Mouse (Mus musculus): ENCODE measurements at regions not wholly inside any gene's neighbourhood (a gene's known extent, or its start where the extent isn't known, plus 50 kb on each side); places are given as distances from the start of the nearest gene placed in this dataset.

DNA sequence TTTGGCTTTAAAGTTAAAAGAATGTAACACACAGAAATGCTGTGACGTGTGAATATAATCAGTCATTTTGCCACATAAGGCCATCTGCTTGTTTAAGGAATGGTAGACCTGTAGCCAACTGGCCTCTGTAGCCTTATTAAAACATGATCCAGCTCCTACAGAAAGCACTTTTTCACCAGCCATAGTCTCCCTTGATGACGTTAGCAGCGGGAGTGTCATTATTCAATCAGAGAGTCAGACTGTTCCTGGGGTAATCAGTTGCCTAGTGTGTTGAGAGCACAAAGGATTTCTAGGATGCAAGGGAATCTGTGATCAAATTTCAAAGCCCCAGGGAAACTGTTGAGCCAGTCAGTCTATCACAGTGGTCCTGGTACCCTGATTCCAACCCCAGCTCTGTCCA is 260.3 kb upstream of the Rag2 start:
- WGBS: 43% methylated on average over 3 of the region's 3 CpGs
- Histone ChIP-seq H3K27me3 (ENCODE audit: control insufficient read depth, insufficient read depth, low read length) (no peaks in the 10 kb centered on the region), H3K9ac (replicated peaks; ENCODE audit: low read depth, low read length) (no peak overlapping the region), H3K36me3 (ENCODE audit: control insufficient read depth, insufficient read depth, low read length) (no peaks in the 10 kb centered on the region), H3K4me2 (replicated peaks; ENCODE audit: low read depth, low read length) (no peak overlapping the region), H3K9me3 (ENCODE audit: control insufficient read depth, low read depth, low read length) (no peaks in the 10 kb centered on the region), H3K27ac (ENCODE audit: low read length) (no peak overlapping the region), H3K4me1 (ENCODE audit: control insufficient read depth, insufficient read depth, low read length) (no peaks in the 10 kb centered on the region), H3K4me3 (ENCODE audit: low read depth, low read length) (no peak overlapping the region)
- ATAC-seq (ENCODE audit: insufficient number of reproducible peaks, insufficient read depth, low FRiP score, low read depth): no peak

DNA sequence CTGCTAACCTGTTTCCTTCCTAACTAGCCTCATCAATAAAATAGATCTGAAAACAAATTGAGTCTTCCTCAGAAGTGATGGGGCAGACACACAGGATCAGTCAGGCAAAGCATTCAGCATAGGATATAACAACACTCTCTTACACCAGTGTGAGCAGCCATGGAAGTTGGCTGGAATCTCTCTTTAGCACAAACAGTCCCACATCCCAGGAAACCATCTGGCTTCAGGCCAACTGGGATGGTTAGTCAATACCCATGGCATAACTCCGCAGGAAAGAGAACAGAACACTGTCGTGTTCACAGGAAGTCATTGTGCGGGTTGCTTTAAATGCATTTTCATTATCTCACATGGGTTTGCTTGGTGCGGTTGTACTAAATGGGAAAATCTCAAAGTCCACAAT is 256.2 kb upstream of the Rag2 start:
- 68% methylated on average over 4 of the region's 4 CpGs for WGBS
- no peak for ATAC-seq (ENCODE audit: insufficient number of reproducible peaks, insufficient read depth, low FRiP score, low read depth)
- Histone ChIP-seq H3K27me3 (ENCODE audit: control insufficient read depth, insufficient read depth, low read length) (no peaks in the 10 kb centered on the region), H3K27ac (ENCODE audit: low read length) (no peak overlapping the region), H3K36me3 (ENCODE audit: control insufficient read depth, insufficient read depth, low read length) (no peaks in the 10 kb centered on the region), H3K4me1 (ENCODE audit: control insufficient read depth, insufficient read depth, low read length) (no peaks in the 10 kb centered on the region), H3K9me3 (ENCODE audit: control insufficient read depth, low read depth, low read length) (no peaks in the 10 kb centered on the region), H3K4me3 (ENCODE audit: low read depth, low read length) (no peak overlapping the region), H3K9ac (replicated peaks; ENCODE audit: low read depth, low read length) (no peak overlapping the region), H3K4me2 (replicated peaks; ENCODE audit: low read depth, low read length) (no peak overlapping the region)

DNA sequence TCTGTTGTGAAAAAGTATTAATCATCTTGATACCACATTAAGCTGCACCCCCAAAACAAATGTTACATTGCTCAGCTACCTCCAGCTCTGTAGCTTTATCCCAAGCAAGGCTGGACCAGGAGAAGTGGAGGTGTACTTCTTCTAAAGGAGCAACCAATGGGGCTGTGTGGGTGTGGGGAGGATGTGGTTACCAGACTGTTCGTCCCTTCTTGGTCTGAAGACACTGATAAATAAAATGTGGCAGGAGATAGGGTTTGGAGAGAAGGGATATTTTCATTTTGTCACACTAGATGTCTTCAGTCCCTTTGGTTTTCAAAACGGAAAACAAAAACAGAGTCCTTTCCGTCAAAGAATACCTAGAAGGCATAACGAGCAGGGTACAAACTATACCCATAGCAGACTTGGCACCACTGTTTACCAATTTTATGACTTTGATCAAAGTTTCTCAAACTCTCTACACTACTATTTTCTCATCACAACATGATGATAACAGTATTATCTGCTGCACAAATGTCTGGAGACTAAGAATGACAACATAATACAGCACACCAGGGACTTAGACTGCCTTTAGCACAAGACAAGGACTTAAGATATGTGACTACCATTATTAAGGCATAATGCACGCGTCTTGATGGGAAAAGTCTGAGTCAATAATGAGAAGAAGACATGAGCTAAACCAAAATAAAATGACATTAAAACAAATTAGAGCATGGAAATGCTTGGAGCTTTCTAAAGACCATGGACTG is 253.4 kb upstream of the Rag2 start:
- no peak overlapping the region for H3K4me2 ChIP-seq (replicated peaks; ENCODE audit: low read depth, low read length)
- no peak overlapping the region for H3K27ac ChIP-seq (ENCODE audit: low read length)
- no peaks in the 10 kb centered on the region for H3K9me3 ChIP-seq (ENCODE audit: control insufficient read depth, low read depth, low read length)
- no peaks in the 10 kb centered on the region for H3K27me3 ChIP-seq (ENCODE audit: control insufficient read depth, insufficient read depth, low read length)
- H3K36me3 ChIP-seq (ENCODE audit: control insufficient read depth, insufficient read depth, low read length): no peaks in the 10 kb centered on the region
- H3K4me3 ChIP-seq (ENCODE audit: low read depth, low read length): no peak overlapping the region
- ATAC-seq (ENCODE audit: insufficient number of reproducible peaks, insufficient read depth, low FRiP score, low read depth): no peak
- no peak overlapping the region for H3K9ac ChIP-seq (replicated peaks; ENCODE audit: low read depth, low read length)
- H3K4me1 ChIP-seq (ENCODE audit: control insufficient read depth, insufficient read depth, low read length): no peaks in the 10 kb centered on the region
- WGBS: 86% methylated on average over 6 of the region's 6 CpGs

DNA sequence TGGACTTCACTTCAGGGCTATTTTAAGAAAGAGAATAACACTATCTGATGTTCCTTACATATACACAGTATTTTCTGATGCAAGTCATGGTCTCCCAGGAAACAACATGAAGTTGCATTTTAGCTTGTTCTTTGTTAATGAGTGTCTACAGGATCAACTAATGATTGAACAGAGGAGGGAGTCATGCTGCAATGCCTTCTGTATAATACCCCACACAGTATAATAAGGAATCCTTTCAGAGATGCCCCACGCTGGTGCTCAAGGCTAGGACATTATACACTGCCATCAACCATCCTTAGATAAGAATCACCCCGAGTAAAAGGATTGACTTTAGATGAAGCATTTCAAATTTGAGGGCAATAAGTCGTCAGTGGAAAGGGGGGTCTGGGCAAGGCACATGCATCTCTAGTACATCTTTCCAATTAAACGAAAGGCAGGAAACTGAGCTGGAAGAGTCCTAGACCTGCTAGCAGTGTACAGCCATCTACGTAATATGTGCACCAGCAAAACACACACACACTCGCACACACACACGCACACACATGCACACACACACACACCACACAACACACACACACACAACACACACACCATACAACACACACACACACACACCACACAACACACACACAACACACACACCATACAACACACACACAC is 252.6 kb upstream of the Rag2 start:
- no peak overlapping the region for H3K4me2 ChIP-seq (replicated peaks; ENCODE audit: low read depth, low read length)
- H3K27me3 ChIP-seq (ENCODE audit: control insufficient read depth, insufficient read depth, low read length): no peaks in the 10 kb centered on the region
- no peak for ATAC-seq (ENCODE audit: insufficient number of reproducible peaks, insufficient read depth, low FRiP score, low read depth)
- no peaks in the 10 kb centered on the region for H3K4me1 ChIP-seq (ENCODE audit: control insufficient read depth, insufficient read depth, low read length)
- 80% methylated on average over 7 of the region's 7 CpGs for WGBS
- no peak overlapping the region for H3K27ac ChIP-seq (ENCODE audit: low read length)
- no peak overlapping the region for H3K9ac ChIP-seq (replicated peaks; ENCODE audit: low read depth, low read length)
- H3K9me3 ChIP-seq (ENCODE audit: control insufficient read depth, low read depth, low read length): no peaks in the 10 kb centered on the region
- H3K4me3 ChIP-seq (ENCODE audit: low read depth, low read length): no peak overlapping the region
- H3K36me3 ChIP-seq (ENCODE audit: control insufficient read depth, insufficient read depth, low read length): no peaks in the 10 kb centered on the region

DNA sequence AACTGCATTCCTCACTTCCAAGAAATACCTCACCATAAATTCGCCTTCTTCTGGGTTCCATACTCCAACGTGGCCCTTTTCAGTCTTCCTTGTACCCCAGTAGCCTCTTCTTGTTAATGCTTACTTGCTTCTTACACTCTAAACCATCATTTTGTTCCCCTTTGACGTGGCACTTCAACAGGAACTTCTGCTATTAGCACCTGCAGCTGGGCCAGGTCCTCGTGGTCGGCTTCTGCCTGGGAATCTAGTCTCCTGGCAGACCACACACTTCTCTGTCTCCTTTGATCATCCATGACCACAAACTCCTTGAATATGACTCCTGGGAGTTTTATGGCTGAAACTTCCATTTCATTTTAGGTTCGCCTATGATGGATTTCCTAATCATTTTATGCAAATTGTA is 243.9 kb upstream of the Rag2 start:
- 83% methylated on average over 6 of the region's 6 CpGs for WGBS
- ATAC-seq (ENCODE audit: insufficient number of reproducible peaks, insufficient read depth, low FRiP score, low read depth): no peak
- H3K4me3 ChIP-seq (ENCODE audit: low read depth, low read length): no peak overlapping the region
- H3K9me3 ChIP-seq (ENCODE audit: control insufficient read depth, low read depth, low read length): no peaks in the 10 kb centered on the region
- H3K36me3 ChIP-seq (ENCODE audit: control insufficient read depth, insufficient read depth, low read length): no peaks in the 10 kb centered on the region
- H3K27me3 ChIP-seq (ENCODE audit: control insufficient read depth, insufficient read depth, low read length): no peaks in the 10 kb centered on the region
- no peak overlapping the region for H3K4me2 ChIP-seq (replicated peaks; ENCODE audit: low read depth, low read length)
- H3K27ac ChIP-seq (ENCODE audit: low read length): no peak overlapping the region
- H3K4me1 ChIP-seq (ENCODE audit: control insufficient read depth, insufficient read depth, low read length): no peaks in the 10 kb centered on the region
- H3K9ac ChIP-seq (replicated peaks; ENCODE audit: low read depth, low read length): no peak overlapping the region

DNA sequence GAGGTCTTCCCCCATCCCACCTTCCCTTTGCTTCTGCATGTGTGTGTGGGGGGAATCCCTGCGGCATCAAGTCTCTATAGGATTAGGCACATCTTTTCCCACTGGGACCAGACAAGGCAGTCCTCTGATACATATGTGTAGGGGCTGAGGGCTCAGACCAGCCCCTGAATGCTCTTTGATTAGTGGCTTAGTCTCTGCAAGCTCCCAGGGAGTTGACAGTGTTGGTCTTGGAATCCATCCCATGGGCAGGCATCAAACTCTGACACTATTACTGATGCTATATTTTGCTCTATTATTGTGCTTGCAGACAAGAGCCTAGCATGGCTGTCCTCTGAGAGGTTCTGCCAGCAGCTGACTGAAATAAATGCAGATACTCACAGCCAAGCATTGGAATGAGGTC is 209.5 kb upstream of the Rag2 start:
- Histone ChIP-seq H3K27ac (ENCODE audit: low read length) (no peak overlapping the region), H3K9ac (replicated peaks; ENCODE audit: low read depth, low read length) (no peak overlapping the region), H3K4me2 (replicated peaks; ENCODE audit: low read depth, low read length) (no peak overlapping the region), H3K4me3 (ENCODE audit: low read depth, low read length) (no peak overlapping the region), H3K27me3 (ENCODE audit: control insufficient read depth, insufficient read depth, low read length) (no peaks in the 10 kb centered on the region), H3K4me1 (ENCODE audit: control insufficient read depth, insufficient read depth, low read length) (no peaks in the 10 kb centered on the region), H3K9me3 (ENCODE audit: control insufficient read depth, low read depth, low read length) (no peaks in the 10 kb centered on the region), H3K36me3 (ENCODE audit: control insufficient read depth, insufficient read depth, low read length) (no peaks in the 10 kb centered on the region)
- 94% methylated on average over 1 of the region's 1 CpGs for WGBS
- ATAC-seq (ENCODE audit: insufficient number of reproducible peaks, insufficient read depth, low FRiP score, low read depth): no peak

DNA sequence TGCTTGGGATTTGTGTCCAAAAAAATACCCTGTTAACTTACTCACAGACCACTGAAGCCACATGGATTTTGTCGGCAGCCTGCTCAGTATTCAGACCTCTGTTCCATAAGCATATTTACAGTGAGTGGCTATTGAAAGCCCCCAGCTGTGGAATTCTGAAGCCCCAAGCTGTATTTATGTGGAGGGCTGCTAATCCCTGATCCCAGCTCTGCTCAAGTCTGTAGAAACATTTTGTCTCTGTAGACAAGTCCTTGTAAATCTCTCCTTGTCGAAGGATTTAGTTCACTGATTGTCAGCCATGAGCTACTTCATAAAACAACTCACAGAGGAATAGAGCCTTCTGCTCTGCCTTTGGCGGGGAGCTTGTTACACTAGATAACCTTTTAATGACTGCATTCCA is 207.8 kb upstream of the Rag2 start:
- H3K27ac ChIP-seq (ENCODE audit: low read length): no peak overlapping the region
- no peaks in the 10 kb centered on the region for H3K4me1 ChIP-seq (ENCODE audit: control insufficient read depth, insufficient read depth, low read length)
- no peak overlapping the region for H3K9ac ChIP-seq (replicated peaks; ENCODE audit: low read depth, low read length)
- H3K27me3 ChIP-seq (ENCODE audit: control insufficient read depth, insufficient read depth, low read length): no peaks in the 10 kb centered on the region
- no peak overlapping the region for H3K4me2 ChIP-seq (replicated peaks; ENCODE audit: low read depth, low read length)
- no peaks in the 10 kb centered on the region for H3K36me3 ChIP-seq (ENCODE audit: control insufficient read depth, insufficient read depth, low read length)
- no peaks in the 10 kb centered on the region for H3K9me3 ChIP-seq (ENCODE audit: control insufficient read depth, low read depth, low read length)
- WGBS: 33% methylated on average over 3 of the region's 3 CpGs
- ATAC-seq (ENCODE audit: insufficient number of reproducible peaks, insufficient read depth, low FRiP score, low read depth): no peak
- no peak overlapping the region for H3K4me3 ChIP-seq (ENCODE audit: low read depth, low read length)

DNA sequence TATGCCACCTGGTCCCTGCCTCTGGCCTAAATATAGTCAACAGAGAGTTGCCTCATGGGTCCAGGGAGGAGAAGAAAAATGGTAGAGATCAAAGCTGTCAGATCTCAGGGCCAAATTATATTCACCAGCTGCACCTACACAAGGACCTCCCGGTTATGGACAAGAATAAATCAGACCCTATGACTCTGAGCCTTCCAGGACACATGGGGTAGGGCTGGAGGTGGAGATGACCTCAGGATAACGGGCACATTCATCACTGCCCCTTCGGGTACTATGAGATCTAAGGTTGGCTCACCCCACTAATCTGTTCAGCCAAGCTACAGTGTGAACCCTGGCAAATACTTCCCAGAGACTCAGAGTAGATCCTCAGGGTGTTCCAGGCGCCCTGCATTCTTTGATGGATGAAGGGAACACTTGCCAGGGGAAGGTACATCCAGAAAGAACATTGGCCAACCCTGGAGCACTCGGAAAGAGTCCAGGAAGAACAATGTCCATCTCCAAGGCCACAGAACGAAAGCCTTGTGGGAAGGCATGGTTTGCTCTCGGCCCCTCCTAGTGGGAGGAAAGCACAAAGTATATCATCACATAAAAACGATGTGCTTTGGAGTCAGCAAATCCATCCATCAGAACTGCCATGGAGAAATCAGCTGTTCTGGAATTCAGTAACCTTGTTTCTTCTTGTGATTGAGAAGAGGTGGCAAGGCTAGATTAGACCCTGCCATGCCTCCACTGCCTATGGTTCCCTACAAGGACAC is 191.2 kb upstream of the Rag2 start:
- ATAC-seq (ENCODE audit: insufficient number of reproducible peaks, insufficient read depth, low FRiP score, low read depth): no peak
- Histone ChIP-seq H3K36me3 (ENCODE audit: control insufficient read depth, insufficient read depth, low read length) (no peaks in the 10 kb centered on the region), H3K27ac (ENCODE audit: low read length) (no peak overlapping the region), H3K4me2 (replicated peaks; ENCODE audit: low read depth, low read length) (no peak overlapping the region), H3K4me3 (ENCODE audit: low read depth, low read length) (no peak overlapping the region), H3K27me3 (ENCODE audit: control insufficient read depth, insufficient read depth, low read length) (no peaks in the 10 kb centered on the region), H3K4me1 (ENCODE audit: control insufficient read depth, insufficient read depth, low read length) (no peaks in the 10 kb centered on the region), H3K9ac (replicated peaks; ENCODE audit: low read depth, low read length) (no peak overlapping the region), H3K9me3 (ENCODE audit: control insufficient read depth, low read depth, low read length) (no peaks in the 10 kb centered on the region)
- WGBS: 62% methylated on average over 8 of the region's 8 CpGs
